Comparison of ENCODE assay signal across 17 mouse cellular contexts in the genomic region with DNA sequence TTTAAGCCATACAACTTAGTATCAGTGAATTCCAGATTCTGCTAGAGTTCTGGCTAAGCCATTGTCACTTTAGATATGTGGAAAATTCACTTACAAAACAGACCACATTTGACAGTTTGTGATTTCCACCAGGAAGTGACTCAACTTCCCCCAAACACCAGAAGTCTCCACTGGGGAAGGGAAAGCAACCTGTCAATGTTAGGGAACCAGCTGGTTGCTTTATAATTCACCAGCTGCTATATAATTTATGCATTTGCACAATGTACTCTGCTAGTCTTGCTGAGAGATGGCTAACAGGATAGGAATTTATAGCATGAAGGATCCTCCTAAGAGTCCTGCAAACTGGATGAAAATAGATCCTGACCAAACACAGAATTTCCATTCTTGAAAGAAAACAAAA.
DNase-seq lines count a peak whose midpoint lies in the region; ATAC-seq and TF ChIP-seq lines count a peak whose summit lies in the region.
"Had no signal": no experiment of that assay in that cellular context is flagged by ENCODE, and none has a peak within 500 bp of the region (broad histone marks: within the 10 kb centered on the region; RNA-seq: fewer than 3 reads in every experiment).

No protein-coding gene starts in this region.

- no peak for DNase-seq in forebrain, embryonic 10.5 days (ENCODE audit: extremely low spot score, low spot score)
- DNase-seq in lung, postnatal 0 days (ENCODE audit: low spot score), result peak; percentile 67
- no peak for DNase-seq in lung, postnatal 25 days (ENCODE audit: low spot score)
- DNase-seq in thymus, postnatal 36 days, result no peak
- DNase-seq: cerebellum, postnatal 36 days; kidney, adult 9 months; liver, embryonic 13.5 days; lung, postnatal 36 days; thymus, postnatal 25 days had no signal

- H3K27ac ChIP-seq in forebrain, embryonic 15.5 days (replicated peaks), result no peak overlapping the region
- H3K27ac ChIP-seq in forebrain, embryonic 10.5 days, result no peak overlapping the region
- H3K27ac ChIP-seq in lung, postnatal 0 days (ENCODE audit: low read length), result no peak overlapping the region
- 0 out of 2 replicates have a peak overlapping the region, but pooled peaks have one; percentile 24 for H3K27ac ChIP-seq in macrophage
- H3K27ac ChIP-seq: embryonic facial prominence, embryonic 13.5 days; heart, embryonic 10.5 days; hindbrain, embryonic 12.5 days; liver, embryonic 13.5 days had no signal

- H3K4me2 ChIP-seq in forebrain, embryonic 15.5 days (replicated peaks), result no peak overlapping the region
- no peak overlapping the region for H3K4me2 ChIP-seq in lung, postnatal 0 days (replicated peaks; ENCODE audit: low read depth, low read length)
- H3K4me2 ChIP-seq: embryonic facial prominence, embryonic 13.5 days; hindbrain, embryonic 12.5 days; liver, embryonic 13.5 days had no signal

- no peaks in the 10 kb centered on the region for H3K36me3 ChIP-seq in forebrain, embryonic 15.5 days
- H3K36me3 ChIP-seq in forebrain, embryonic 10.5 days (replicated peaks), result no peaks in the 10 kb centered on the region
- H3K36me3 ChIP-seq in lung, postnatal 0 days (ENCODE audit: insufficient read depth, low read length), result no peaks in the 10 kb centered on the region
- H3K36me3 ChIP-seq in macrophage (ENCODE audit: inconsistent target), result no peaks in the 10 kb centered on the region
- H3K36me3 ChIP-seq: embryonic facial prominence, embryonic 13.5 days; G1E; heart, embryonic 10.5 days; hindbrain, embryonic 12.5 days; liver, embryonic 13.5 days had no signal

- H3K9ac ChIP-seq in forebrain, embryonic 15.5 days (replicated peaks), result no peak overlapping the region
- no peak overlapping the region for H3K9ac ChIP-seq in lung, postnatal 0 days (replicated peaks; ENCODE audit: low read depth)
- H3K9ac ChIP-seq: embryonic facial prominence, embryonic 13.5 days; hindbrain, embryonic 12.5 days; liver, embryonic 13.5 days had no signal

- TF ChIP-seq CTCF in lung, postnatal 0 days (IDR thresholded peaks at IDR 0.05), result no peak

- H3K4me1 ChIP-seq in forebrain, embryonic 15.5 days, result no peaks in the 10 kb centered on the region
- no peaks in the 10 kb centered on the region for H3K4me1 ChIP-seq in forebrain, embryonic 10.5 days
- no peaks in the 10 kb centered on the region for H3K4me1 ChIP-seq in lung, postnatal 0 days (ENCODE audit: insufficient read depth, low read depth, low read length)
- H3K4me1 ChIP-seq: embryonic facial prominence, embryonic 13.5 days; hindbrain, embryonic 12.5 days; liver, embryonic 13.5 days had no signal

- H3K9me3 ChIP-seq in forebrain, embryonic 15.5 days, result no peaks in the 10 kb centered on the region
- H3K9me3 ChIP-seq in forebrain, embryonic 10.5 days, result no peaks in the 10 kb centered on the region
- no peaks in the 10 kb centered on the region for H3K9me3 ChIP-seq in lung, postnatal 0 days (ENCODE audit: low read length)
- H3K9me3 ChIP-seq: embryonic facial prominence, embryonic 13.5 days; heart, embryonic 10.5 days; hindbrain, embryonic 12.5 days; liver, embryonic 13.5 days had no signal

- no peak overlapping the region for H3K4me3 ChIP-seq in forebrain, embryonic 15.5 days
- H3K4me3 ChIP-seq in forebrain, embryonic 10.5 days, result no peak overlapping the region
- H3K4me3 ChIP-seq in lung, postnatal 0 days (ENCODE audit: low read depth, low read length), result no peak overlapping the region
- H3K4me3 ChIP-seq in macrophage (ENCODE audit: inconsistent target), result no peak overlapping the region
- H3K4me3 ChIP-seq: embryonic facial prominence, embryonic 13.5 days; heart, embryonic 10.5 days; hindbrain, embryonic 12.5 days; liver, embryonic 13.5 days had no signal

- no peak for TF ChIP-seq EP300 in lung, postnatal 0 days (IDR thresholded peaks at IDR 0.05)

- H3K27me3 ChIP-seq in forebrain, embryonic 15.5 days, result no peaks in the 10 kb centered on the region
- H3K27me3 ChIP-seq in forebrain, embryonic 10.5 days (ENCODE audit: poor library complexity, severe bottlenecking), result no peaks in the 10 kb centered on the region
- no peaks in the 10 kb centered on the region for H3K27me3 ChIP-seq in lung, postnatal 0 days (replicated peaks; ENCODE audit: insufficient read depth, low read length)
- H3K27me3 ChIP-seq: embryonic facial prominence, embryonic 13.5 days; hindbrain, embryonic 12.5 days; liver, embryonic 13.5 days had no signal

- H3K79me2 ChIP-seq in macrophage (ENCODE audit: inconsistent target), result no peaks in the 10 kb centered on the region

- 0 out of 2 replicates have a peak, but pooled peaks have one; percentile 51 for ATAC-seq in forebrain, embryonic 15.5 days (replicated peaks)
- peak; percentile 55 for ATAC-seq in lung, postnatal 0 days
- ATAC-seq in common myeloid progenitor, adult 5-6 weeks (replicated peaks; ENCODE audit: low read depth, poor library complexity, severe bottlenecking), result peak; percentile 91
- ATAC-seq in activated CD4-positive, CD25-positive, alpha-beta regulatory T cell, adult 4 months, result no peak
